Mouse (Mus musculus): ENCODE measurements at regions not wholly inside any gene's neighbourhood (a gene's known extent, or its start where the extent isn't known, plus 50 kb on each side); places are given as distances from the start of the nearest gene placed in this dataset.

DNA sequence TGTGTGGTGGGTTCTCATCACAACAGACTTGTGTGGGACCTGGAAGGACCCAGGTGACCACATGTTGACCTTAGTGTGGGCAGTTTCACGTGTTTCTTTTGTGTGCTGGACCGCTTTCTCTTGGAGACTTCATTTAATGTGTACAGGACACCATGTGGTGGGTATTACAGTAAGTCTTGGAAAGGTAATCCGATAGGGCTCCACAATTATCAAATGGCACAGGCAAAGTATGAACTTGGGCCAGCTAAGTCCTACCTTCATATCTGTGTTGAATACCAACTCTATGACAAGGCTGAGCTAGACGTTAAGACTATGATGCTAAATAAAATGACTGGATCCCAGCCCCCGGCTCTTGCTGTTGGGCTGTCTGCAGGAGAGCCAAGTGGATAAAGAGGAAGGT is 173.5 kb downstream of the 1500009L16Rik start:
- in situ Hi-C loops (cut with MboI): no loop called here

DNA sequence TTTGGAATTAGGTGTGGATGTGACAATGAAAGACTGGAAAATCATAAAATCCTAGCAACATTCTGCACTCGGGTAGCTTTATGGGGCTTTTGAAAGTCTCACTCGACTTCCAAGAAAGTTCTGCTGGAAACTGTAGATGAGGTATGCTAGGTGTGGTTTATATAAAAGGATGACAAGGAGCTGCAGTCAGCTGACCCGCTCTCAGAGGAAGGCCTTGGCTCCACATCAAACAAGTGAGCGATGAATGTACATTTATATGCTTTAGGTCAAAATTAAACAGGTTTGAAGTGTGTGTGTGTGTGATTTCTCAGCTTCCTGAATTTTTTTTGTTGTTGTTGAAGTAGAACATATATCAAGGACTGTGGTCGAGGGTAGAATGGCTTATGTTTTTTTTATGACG is 174.9 kb downstream of the 1500009L16Rik start:
- in situ Hi-C loops (cut with MboI): no loop called here

DNA sequence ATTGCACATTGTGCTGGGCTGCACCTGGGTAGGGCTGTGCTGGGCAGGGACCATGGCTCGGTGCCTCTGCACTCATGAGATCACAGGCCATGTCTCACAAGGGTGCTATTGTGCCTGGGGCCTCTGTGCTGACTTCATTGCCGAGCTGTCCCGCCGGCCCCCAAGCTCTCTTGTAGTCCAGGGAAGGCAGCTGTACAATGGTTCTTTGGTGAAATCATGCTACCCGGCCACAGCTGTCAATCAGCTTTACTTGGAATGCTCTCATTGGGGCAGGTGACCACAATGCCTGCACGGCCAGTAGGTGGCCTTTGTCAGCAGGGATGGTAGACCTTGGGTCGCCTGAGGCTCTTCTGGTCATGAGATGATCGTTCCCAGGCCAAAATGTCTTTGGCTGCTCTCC is 184.1 kb downstream of the 1500009L16Rik start:
- in situ Hi-C loops (cut with MboI): no loop called here

DNA sequence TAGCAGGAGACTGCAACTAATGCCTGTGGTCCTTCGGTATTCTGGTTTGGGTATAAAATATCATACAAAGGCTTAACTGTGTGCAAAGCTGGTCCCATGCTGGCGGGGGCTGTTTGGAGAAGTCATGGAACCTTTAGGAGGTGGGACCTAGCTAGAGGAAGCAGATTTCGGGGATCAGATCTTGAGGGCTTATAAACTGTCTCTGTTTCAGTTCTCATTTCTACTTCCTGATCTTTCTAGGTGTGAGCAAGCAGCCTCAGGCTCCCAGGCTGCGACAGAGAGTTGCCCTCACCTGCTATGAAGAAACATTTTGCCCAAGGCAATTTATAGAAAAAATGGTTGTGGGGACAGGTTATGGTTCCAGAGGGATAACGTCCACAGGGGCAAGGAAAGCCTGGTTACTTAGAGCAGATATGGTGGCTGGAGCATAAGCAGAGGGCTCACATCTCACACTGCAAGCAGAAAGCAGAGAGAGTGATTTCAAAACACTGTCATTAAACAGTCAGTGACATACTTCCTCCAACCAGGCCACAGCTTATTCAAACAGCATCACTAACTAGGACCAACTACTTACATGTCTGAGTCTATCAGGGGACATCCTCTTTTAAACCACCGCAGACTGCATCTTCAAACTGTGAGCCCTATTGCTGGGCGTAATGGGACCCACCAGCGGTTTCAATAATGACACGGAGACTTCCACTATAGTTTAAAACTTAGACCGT is 188.1 kb downstream of the 1500009L16Rik start:
- in situ Hi-C loops (cut with MboI): no loop called here

DNA sequence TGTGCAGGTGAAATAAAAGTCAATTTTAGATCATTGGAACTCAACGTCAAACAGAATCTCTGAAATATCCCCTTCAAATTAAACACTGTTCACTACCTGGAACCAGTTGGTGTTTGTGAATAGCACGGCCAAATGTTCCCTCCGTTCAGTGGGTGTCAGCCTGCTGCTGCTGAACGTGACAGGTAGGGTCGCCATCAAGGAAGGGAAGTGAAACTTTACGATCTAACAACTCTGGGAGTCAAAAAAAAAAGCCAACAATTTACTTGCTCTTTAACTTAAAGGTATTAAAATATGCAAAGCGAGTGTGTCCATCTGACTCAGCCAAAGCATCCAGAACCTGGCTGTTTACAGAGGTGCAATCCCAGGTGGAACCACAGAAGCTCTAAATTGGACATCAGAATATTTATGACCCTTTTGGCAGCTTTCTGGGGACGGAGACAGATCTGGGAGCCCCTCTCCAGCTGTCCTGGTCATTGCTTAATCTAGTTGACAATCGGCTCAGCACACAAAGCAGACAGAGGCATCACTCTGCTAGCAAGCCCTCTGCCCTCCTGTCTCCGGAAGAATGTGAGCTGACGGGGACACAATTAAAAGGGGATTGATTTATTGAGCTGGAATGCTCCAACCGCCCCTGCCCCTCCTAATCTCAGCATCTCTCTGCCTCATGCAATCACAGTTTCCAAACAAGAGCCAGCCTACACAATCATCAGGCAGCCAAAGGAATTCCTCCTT is 191.9 kb downstream of the 1500009L16Rik start:
- in situ Hi-C loops (cut with MboI): no loop called here

DNA sequence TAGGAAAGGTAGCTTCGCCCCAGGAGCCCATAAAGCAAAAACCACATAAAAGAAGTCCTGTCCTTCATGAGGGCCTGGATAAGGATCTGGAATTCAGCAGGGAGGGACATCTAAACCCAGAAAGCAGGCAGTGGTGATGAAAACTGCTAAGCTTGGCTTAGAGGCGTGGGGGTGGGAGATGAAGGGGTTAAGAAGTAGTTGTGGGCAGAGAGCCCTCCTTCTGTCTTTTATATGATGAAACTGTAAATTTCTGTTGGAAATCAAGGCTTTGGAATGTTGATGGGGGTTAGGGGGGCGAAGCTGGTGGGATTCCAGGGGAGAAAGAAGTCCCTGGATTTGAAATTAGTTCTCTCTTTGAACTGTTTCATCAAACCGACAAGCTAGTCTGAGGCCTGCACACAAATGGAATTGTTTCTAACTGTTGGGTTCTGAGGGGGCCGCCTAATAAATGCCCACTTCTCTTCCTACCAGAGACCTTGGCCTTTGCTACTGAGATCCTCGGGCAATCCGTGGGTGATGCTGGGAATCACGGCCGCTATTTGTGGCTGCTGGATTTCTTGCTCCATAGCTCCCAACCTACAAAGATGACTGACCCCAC is 192.6 kb downstream of the 1500009L16Rik start:
- in situ Hi-C loops (cut with MboI): no loop called here

DNA sequence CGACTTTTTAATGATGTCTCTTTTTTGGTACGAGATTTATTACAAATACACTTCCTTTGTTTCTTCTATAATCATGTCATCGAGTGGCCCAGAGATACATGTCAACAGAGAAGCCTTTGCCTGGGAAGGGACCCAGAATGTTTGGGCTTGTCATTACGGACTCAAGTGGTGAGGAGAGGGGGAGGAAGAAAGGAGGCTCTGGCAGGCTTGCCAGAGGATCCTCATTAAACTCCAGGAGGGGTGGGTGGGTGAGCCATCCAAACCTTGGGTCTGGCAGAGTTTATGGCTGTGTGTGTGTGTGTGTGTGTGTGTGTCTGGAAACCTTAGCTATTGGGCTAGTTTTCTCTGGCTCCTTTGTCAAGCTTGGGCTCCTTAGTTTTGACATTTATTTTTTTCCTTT is 204.3 kb downstream of the 1500009L16Rik start:
- in situ Hi-C loops (cut with MboI): no loop called here

DNA sequence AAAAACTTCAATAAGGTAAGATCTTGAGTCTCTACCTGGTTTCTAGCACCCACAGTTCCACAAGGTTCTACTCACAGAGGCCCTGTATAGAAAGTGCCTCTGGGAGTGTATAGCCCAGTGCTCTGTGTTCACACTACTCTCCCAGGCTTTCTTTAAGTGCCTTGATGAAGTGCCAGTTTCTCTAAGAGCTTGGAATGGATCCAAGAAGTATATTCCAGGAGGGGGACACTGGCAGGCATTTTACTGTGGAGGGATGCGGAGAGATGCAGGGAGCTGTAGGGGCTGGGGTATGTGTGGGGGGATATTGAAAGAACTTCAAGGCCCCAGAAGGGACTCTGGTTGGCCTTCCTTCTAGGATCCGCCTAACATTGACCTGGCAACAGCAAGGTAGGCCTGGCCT is 204.9 kb downstream of the 1500009L16Rik start:
- in situ Hi-C loops (cut with MboI): no loop called here

DNA sequence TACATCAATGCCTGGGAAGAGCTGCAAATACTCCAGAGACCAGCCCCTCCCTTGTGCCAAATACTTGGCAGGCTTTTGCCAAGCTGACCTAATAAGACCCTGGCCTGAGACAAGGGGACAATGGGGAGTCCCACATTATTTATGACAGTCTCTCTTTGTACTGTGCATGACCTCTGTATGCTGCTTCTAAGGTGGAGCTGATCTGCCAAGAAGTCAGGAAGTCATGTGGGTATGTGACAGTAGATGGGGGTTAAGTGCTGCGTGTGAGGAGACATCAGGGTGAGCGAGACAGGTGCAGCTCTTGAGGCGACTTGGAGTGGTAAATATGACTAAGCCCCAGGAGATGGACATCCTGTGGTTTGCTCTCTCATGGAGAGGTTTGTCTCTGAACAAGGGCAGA is 209.1 kb downstream of the 1500009L16Rik start:
- in situ Hi-C loops (cut with MboI): no loop called here

DNA sequence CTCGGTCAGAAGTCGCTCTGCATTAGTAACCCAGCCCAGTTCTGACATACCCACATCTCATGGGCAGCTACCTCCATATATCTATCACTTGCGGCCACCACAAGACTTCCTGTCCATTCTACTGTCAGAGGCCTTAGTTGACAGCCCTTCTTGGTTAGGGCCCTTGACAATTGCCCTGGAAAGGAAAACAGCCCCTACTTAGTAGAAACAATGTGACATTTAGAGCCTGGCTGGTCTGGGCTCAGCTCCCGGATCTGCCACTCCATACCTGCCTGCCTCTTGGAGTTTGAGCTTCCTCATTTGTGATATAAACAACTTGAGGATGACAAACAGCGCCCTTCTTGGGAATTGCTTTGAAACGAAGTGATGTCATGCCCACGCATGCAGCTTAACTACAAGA is 210.5 kb downstream of the 1500009L16Rik start:
- in situ Hi-C loops (cut with MboI): no loop called here

DNA sequence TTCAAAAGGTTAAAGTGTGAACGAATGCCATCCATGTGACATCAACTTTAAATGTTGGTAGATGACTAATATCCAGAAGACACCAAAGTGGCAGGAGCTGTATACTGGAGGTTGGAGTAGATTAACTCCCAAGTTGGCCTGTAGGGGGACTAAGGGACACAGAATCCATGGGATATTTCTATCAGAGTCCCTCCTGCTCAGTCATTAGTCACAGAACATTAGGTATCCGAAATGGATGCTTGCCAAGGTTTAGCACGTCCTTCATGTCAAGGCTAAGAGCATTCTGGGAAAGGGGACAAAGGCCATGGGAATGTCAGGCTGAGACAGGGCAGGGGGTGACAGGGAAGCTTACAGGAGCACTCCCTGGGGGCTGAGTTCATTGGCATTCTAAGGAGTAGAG is 211.8 kb downstream of the 1500009L16Rik start:
- in situ Hi-C loops (cut with MboI): no loop called here

DNA sequence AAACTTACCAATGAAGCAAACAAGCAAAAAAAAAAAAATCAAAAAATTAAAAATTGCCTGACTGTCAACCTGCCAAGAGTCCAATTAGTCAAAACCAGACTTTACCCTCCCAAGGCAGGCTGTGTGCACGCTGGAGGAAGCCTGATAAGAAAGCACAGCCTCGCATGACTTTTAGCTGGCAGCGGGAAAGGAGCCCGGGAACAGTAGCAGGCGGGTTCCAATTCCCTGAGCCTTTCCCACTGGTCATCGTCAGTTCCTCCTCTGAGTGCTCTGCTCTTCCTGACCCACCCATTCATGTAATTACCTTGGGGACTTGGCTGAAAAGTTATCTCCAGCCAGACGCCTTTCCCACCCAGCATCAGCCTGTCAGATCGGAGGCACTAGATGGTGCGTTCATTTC is 214.5 kb downstream of the 1500009L16Rik start:
- in situ Hi-C loops (cut with MboI): no loop called here

DNA sequence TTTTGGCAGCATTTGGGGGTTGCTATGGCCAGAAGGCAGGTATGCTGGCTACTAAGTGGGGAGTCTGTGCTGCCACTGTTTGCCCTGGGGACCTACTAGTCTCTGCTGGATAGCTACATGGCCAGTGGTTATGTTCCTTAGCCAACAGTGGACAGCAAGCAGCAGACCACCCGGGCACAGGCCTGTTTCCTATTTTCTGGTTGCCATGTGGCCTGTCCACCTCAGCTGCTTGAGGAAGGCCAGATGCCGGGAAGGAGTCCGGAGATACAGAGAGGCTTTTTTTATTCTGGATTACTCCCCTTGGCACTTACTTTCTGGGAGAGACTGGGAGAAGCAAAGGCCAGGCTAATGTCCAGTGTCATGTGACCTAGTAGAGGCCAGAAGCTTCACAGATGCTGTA is 219.4 kb downstream of the 1500009L16Rik start:
- in situ Hi-C loops (cut with MboI): no loop called here

DNA sequence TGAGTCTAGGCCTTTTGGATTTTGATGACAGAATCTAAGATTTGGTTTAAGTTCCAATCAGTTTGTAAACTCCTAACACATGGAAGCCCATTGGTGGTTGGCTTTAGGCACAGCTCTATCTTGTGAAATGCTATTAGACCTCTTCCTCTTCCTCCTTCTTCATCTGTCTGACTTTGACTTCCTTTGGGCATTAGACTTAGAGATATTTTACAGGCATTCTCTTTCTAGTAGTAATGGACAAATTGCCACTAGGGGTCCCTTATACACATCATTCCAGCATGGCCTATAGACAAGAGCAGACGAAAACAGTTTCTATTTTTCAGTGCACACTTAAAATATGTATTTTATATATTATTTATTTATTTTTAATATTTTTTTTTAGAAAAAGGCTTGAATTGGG is 221.5 kb downstream of the 1500009L16Rik start:
- in situ Hi-C loops (cut with MboI): no loop called here

DNA sequence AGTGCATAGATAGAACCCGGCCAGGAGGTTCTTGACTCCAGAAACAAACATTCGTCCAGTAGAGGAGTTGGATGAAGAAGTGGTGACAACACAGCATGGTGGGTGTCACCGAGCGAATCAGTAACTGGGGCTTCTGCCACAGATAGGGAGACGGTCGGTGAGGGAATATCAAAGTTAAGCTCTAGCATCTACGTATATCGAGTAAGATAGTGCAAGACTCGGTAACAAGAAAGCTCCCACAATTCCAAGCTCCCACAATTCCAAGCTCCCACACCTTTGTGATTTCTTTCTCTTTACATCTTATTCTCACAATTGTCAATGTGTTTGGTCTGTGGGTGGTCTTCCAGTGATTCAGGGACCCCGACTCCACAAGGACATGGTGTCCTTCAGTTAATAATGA is 222.2 kb downstream of the 1500009L16Rik start:
- in situ Hi-C loops (cut with MboI): no loop called here

DNA sequence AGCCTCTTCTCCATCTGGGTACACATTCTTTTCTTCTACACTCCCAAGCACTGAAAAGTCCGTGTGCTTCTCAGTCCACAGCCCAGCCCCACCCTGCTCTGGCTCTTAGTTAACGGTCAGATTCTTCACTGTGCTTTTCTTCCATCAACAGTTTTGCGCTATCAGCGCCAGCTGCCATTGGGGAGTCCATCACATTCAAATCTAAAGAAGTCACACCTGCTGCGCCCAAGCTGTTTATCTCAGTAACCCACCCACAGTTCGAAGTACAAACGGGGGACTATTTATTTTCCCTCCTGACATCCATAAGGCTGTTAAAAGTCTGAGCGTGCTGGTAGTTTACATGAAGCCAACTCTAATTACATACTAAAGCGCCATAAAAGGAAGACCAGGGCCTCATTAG is 222.8 kb downstream of the 1500009L16Rik start:
- in situ Hi-C loops (cut with MboI): no loop called here

DNA sequence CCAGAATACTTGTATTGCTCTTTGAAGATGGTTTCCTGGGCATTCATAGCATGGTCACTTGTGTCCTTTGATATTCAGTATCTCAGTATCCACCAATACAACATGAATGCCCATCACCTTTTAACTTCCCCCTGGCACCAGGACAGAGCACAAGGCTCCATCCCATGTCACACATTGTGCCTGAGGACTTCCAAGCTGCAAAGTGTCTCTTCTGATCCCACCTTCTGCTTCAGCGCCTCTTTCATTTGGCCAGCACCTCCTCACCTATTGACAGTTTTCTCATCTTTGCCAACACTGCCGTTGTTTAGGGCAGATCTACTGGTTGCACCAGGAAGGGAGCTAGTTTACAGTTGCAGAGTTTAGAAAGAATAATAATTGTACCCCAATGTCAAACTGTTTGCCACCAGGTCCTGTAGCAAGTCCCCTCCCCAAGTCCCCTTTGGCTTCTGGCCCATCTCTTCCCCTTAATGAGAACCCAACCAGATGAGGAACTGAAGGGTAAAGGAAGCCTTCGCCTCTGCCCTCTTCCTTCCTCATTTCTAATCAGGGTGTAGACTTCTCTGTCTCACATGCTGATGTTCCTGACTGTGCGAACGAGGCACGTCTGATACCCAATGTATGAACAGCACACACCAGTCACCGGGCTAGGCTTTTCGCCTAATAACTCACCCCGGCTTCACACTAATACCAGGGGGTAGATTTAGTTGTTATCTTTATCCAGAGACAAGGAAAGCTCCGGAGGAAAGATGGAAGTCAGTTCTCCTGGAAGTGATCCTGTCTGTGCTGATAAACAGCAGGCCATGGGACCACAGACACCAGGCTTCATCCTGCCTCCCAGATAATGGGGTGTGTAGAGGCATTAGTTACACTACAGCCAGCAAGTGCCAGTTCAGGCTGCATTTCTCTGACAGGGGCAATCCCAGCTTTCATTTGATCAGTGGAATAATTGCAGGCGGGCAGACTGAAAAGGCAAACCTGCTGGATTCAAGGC is 223.8 kb downstream of the 1500009L16Rik start:
- in situ Hi-C loops (cut with MboI): no loop called here

DNA sequence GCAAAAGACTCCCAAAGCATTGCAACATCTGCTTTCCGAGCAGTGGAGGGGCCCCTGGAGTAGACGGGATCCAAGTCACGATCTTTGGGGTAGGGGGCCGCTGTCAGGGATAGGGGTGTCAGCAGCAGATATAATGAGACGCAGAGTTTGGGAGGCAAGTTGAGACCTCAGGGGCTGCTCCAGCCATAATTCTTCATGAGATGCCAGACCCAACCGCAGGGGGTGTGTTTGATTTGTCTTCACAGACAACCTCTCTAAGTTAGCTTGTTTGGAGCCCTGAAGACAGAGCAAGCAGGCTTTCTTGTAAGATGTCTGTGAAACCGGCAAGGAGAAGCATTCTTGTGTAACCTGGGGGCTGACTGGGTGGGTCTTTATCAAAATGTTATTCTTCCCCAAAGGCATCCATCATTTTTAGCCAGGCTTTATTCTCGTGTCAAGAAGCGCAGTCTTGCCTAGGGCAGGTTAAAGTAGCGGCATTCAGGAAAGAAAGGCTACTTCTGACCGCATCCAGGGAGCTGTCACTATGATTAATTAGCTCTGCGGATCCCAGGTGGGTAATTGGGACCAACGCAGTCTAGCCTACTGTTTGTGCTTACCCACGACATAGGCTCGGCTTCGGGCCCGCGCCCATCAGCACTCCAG is 234.6 kb downstream of the 1500009L16Rik start:
- in situ Hi-C loops (cut with MboI): no loop called here

DNA sequence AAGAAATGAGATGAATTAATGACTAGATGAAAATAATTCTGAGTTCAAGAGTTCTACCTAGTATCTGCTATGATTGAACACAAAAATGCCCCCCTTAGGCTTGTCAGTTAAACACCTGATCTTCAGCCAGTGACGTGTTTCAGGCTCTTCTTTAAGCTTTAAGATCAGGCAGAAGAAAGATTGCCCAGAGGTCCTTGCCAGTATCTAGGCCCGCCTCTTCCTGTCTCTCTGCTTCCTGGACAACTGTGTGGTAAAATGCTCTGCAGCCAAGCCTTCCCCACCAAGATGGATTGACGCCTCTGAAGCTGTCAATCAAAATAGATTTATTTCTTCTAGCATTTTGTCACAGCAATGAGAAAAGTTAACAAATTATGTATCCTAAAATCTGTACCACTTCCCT is 235.7 kb downstream of the 1500009L16Rik start:
- in situ Hi-C loops (cut with MboI): no loop called here

DNA sequence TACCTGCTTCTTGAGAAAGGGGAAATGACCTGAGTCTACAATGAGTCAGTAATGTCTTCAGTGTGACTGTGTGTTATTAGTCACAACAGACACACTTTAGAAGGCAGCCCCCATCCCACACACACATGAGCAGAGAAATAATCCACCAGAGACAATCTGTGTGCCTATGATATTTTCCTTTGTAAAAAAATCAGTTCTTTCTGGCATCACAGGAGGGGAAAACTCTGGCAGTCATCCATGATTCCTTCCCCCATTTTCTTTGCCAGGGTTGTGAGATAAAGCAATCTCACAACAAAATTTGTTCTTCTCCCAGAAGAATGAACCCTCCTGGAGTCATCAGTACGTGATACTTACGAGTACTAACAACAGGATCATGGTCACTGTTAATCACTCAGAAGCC is 236.2 kb downstream of the 1500009L16Rik start:
- in situ Hi-C loops (cut with MboI): no loop called here

DNA sequence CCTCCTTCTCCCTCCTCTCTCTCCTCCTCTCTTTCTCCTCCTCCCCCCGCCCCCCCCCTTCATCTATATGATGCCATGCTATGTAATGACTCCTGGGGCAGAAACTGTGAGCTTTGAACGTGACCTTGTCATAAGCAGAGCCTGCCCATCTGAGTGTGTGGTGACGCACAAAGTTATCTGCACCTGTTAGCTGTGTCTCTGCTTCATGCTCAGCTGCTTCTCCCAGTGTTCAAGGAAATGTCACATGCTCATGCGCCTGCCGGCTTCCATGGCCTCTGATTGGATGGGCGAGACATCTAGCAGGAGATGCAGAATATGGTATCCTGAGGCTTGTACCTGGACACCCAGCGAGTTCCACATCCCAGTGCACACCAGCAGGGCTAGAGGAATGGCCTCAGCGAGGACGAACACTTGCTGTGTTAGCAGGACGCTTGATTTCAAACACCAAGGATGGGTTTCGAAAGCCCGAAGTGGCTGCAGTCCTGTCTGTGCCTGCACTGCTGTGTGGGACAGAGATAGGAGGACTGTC is 240.6 kb downstream of the 1500009L16Rik start:
- in situ Hi-C loops (cut with MboI): no loop called here
